Mouse (Mus musculus) cerebellum, adult 2 months (tissue): Measurements from ENCODE around the gene Wnt4. TPM values are rescaled to one million over a fixed set of nuclear protein-coding genes. Genes with fewer than 3 reads are reported as not detected.
A peak's percentile ranks its signal among the peaks of the same experiment; 100 is the strongest.

Source experiments
- DNase-seq, 2 experiments: peaks; one replicate each; pipeline ENCODE4 v3.0.0; 2021
- H3K27ac ChIP-seq: fragments of 200-500 bp; 2 replicates; pipeline ENCODE4 v1.5.1; 2012; ENCODE audit warnings: low read length, control low read depth, inconsistent platforms; ENCODE audit not compliant: insufficient read depth
- H3K27me3 ChIP-seq: fragments of 200-500 bp; 2 replicates; pipeline ENCODE4 v1.6.1; 2012; ENCODE audit warnings: inconsistent platforms, mild to moderate bottlenecking, low read length, moderate library complexity; ENCODE audit not compliant: control insufficient read depth, insufficient read depth
- H3K4me1 ChIP-seq: fragments of 200-500 bp; 2 replicates; pipeline ENCODE4 v1.6.1; 2011; ENCODE audit warnings: low read length; ENCODE audit not compliant: control insufficient read depth, insufficient read depth
- H3K4me3 ChIP-seq: fragments of 200-500 bp; replicated peaks from 2 replicates; pipeline ENCODE3; 2011; ENCODE audit warnings: mild to moderate bottlenecking, low read depth, low read length, control low read depth; ENCODE audit not compliant: insufficient read depth
- CTCF ChIP-seq: fragments of 200-500 bp; IDR thresholded peaks from 2 replicates; pipeline ENCODE4 v1.5.1; 2011; ENCODE audit warnings: low read depth, mild to moderate bottlenecking, control low read depth, low read length, moderate library complexity, borderline replicate concordance; ENCODE audit not compliant: insufficient read depth
- POLR2A ChIP-seq: fragments of 200-500 bp; IDR thresholded peaks from 2 replicates; pipeline ENCODE4 v1.6.1; 2011; ENCODE audit warnings: low read length, control low read depth, borderline replicate concordance; ENCODE audit not compliant: insufficient read depth
- WGBS: fragments of 180-500 bp; shearing (Covaris S2); methylation state at CpG from one replicate; pipeline ENCODE4 v1.1.7; 2018; 5-methylcytosine and 5-hydroxymethylcytosine counted together
- polyA plus RNA-seq: library from polyadenylated mRNA; depleted of rRNA; stranded (reverse); fragments of >200 nt; gene quantifications from 2 replicates; pipeline ENCODE4 v1.2.3, GENCODE M21; 2012

The Wnt4 gene
- polyA plus RNA-seq, 1 experiment = 1.7 TPM

DNA sequence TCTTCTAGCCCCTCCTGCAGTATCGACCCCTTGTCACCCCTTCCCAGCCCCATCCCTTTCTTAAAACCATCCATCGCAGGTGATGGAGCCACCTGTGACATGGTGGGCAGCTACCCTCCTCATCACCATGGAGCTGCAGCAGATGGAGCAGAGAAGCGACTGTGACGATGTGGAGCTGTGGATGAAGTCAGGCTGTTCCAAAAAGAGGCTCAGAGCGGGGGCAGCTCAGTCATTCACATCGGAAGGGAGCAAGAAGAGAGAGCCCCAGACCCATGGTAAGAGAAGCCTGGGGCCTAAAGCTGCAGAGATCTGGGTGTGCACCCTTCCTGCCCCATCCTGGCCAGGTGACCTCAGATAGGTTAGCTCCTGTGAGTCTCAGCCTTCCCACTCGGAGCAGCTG lies 26.8 kb downstream of the Wnt4 start:
- WGBS = 83% methylated on average over 7 of the region's 7 CpGs
- H3K4me1 ChIP-seq = peaks cover 7% of the 10 kb centered on the region
- DNase-seq = no peak
- no peak overlapping the region for H3K27ac ChIP-seq
- H3K27me3 ChIP-seq = no peaks in the 10 kb centered on the region
- H3K4me3 ChIP-seq = no peak overlapping the region
- TF ChIP-seq CTCF (no peak), POLR2A (no peak)

DNA sequence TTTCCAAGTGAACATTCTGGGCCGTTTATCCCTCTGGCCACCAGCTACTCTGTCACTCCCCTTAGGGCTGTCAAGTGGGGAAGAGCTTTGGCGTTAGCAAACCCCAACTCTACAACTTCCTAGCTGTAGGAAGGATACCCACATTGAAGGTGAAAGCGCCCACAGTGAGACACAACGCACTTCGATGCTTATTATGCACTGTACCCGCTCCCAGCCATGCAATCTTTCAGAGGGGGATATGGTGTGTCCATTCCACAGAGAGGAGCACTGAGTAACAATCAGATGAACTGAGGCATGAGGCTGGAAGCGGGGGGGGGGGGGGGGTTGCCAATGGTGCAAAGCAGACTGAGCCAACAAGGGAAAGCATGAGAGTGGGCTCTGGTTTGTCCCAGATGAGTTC lies 27.8 kb downstream of the Wnt4 start:
- Histone ChIP-seq H3K27me3 (no peaks in the 10 kb centered on the region), H3K4me1 (peaks cover 7% of the 10 kb centered on the region), H3K4me3 (no peak overlapping the region), H3K27ac (no peak overlapping the region)
- 87% methylated on average over 7 of the region's 7 CpGs for whole genome bisulfite sequencing
- TF ChIP-seq CTCF (no peak), POLR2A (no peak)
- DNase-seq = no peak

DNA sequence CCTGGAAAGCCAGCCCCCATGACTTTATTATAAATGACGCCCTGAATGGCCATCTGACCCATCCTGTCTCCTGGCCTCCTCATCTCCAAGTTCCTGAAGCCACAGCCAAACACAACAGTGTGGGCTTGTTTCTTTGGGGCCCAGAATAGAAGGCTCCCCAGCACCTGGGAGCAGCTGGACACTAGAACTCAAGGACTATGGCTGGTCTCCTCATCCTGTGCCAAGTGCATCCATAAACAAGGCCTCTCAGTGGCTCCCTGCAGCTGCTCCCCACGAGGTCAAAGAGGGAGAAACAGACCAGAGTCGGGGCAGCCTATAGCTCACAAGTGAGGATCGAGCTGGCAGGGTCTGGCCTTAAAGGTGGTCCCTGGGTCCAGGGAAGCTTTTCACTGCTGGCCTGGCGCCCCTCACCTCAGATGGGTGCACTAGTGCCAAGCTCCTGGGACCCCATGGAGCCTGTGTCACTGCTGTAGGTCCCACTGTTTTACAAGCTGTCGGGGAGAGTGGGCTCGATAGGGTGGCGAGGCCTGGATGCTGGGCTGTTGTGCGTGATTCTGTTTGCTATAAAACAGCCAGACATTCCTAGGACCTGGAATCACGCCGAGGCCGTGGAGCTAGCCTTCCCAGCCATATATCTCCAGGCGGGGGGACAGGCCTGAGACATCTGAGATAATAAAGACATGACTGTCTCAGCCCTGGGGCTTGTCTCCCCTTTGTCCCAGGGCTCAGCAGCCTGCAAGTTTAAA lies 28.7 kb downstream of the Wnt4 start:
- Histone ChIP-seq H3K4me1 (peaks cover 7% of the 10 kb centered on the region), H3K4me3 (no peak overlapping the region), H3K27me3 (no peaks in the 10 kb centered on the region), H3K27ac (no peak overlapping the region)
- WGBS = 61% methylated on average over 13 of the region's 13 CpGs
- TF ChIP-seq CTCF (no peak), POLR2A (no peak)
- no peak for DNase-seq

DNA sequence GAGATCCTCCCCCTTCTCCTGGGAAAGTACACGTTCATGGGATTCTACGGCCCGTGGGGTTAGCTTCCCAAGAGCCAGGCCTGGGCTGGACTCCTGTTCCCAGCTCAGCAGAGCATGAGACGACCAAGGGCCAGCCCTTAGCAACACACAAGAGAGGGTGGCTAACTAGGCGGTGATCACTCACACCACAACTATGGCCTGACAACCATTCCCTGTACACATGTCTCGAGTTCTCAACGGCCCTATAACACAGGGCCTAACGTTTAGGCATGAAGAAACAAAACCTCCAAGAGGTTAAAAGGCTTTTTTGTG lies 29.2 kb downstream of the Wnt4 start:
- no peak overlapping the region for H3K27ac ChIP-seq
- peaks cover 7% of the 10 kb centered on the region for H3K4me1 ChIP-seq
- WGBS = 88% methylated on average over 8 of the region's 8 CpGs
- TF ChIP-seq POLR2A (no peak), CTCF (no peak)
- no peak overlapping the region for H3K4me3 ChIP-seq
- DNase-seq = no peak
- H3K27me3 ChIP-seq = no peaks in the 10 kb centered on the region

DNA sequence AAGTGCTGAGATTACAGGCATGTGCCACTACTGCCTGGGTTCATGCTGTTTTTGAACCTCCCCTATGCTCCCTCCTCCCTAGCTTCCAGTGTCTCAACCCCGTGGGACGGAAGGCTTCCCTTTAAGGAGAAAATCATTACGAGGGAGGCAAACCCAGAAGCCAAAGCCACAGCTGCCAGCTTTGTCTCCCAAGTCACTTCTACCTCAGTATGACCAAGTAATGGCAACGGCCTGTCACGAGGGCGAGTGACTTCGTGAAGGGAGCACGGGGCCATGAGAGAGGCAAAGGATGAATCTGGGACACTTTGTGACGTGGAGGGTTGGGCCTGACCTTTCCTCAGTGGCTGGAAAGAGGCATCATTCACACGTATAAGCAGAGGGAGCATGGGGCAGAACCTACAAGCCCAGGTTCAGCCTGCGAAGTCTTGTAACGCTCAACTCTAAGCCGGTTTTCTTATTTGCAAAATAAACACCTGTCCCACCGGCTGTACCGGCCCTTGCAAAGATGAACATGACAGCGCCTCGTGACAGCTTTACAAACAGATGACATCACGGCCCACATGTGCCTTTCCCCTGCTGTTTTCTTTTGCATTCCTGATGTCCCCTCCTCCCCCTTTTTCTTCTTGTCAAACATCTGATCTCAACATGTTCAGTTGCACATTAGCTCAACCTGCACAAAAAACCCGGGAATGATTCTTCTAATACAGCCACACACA lies 29.9 kb downstream of the Wnt4 start:
- Histone ChIP-seq H3K4me1 (peaks cover 3% of the 10 kb centered on the region), H3K27ac (no peak overlapping the region), H3K4me3 (no peak overlapping the region), H3K27me3 (no peaks in the 10 kb centered on the region)
- DNase-seq = no peak
- TF ChIP-seq POLR2A = no peak
- TF ChIP-seq CTCF = no peak
- 93% methylated on average over 19 of the region's 19 CpGs for WGBS

DNA sequence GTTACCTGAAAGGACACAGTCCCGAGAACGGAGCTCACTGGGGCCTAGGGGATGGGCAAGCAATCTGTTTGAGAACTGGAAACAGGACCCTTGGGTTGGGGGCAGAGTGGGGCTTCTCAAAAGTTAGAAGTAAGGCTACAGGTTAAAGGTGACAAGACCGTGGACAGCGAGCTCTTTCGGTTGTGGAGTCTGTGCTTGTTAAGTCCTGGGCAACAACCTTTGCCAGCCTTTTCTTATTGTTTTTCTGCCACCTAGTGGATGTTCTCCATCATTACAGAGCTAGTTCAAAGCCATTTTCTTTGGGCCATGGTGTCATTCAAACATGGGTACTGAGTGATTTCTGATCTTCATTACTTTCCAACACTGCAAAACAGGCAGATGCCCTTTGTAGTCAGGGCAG lies 31.1 kb downstream of the Wnt4 start:
- WGBS = 39% methylated on average over 5 of the region's 5 CpGs
- Histone ChIP-seq H3K4me1 (peaks cover 2% of the 10 kb centered on the region; the same call in 1 of the 2 replicates), H3K27me3 (no peaks in the 10 kb centered on the region), H3K4me3 (no peak overlapping the region), H3K27ac (no peak overlapping the region)
- TF ChIP-seq CTCF = peak; percentile 61
- TF ChIP-seq POLR2A = no peak
- peak; percentile 45 to 63 for DNase-seq

DNA sequence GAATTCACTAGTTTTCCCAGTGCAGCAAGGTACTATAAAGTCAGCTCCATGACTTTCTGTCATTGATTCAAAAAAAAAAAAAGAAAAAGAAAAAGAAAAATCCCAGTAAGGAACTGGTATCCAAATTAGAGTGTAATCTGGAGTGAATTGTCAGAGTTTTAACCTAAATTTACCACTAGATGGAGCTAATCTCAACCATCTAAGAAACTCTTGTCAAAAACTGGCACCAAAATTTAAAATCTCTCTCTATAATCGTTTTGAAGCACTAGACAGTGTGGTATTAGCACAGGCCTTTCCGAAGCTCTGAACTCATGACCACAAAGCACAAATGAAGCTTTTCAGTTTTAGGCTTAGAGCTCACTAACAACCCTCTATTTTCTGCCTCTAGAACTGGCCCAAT lies 36.2 kb downstream of the Wnt4 start:
- no peaks in the 10 kb centered on the region; the same call in 1 of the 2 replicates for H3K4me1 ChIP-seq
- H3K4me3 ChIP-seq = no peak overlapping the region
- WGBS = 31% methylated on average over 2 of the region's 2 CpGs
- H3K27me3 ChIP-seq = no peaks in the 10 kb centered on the region
- peak in 1 of 2 experiments; percentile 39 for DNase-seq
- TF ChIP-seq POLR2A = no peak
- TF ChIP-seq CTCF = peak; percentile 38; the same call in 1 of the 2 replicates
- no peak overlapping the region for H3K27ac ChIP-seq

DNA sequence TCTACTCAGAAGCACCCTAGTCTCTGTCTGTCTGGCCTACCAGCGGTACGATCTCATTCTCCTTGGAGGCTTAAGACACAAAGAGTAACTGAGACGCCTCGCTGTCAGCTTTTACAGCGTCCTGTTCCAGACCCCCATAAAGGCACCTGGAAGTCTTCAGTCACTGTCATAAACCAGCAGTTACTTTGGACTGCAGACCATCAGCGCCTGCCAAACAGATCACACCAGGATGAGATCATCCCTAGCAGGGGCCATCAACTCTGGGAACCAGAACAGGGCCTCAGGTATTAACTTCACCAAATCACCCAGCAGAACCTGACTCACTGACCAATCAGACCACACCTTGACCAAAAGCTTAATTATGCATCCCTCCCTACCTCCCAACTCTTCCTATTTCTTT lies 37.3 kb downstream of the Wnt4 start:
- DNase-seq = no peak
- TF ChIP-seq CTCF = no peak
- no peak for TF ChIP-seq POLR2A
- Histone ChIP-seq H3K4me3 (no peak overlapping the region), H3K27ac (no peak overlapping the region), H3K4me1 (no peaks in the 10 kb centered on the region; the same call in 1 of the 2 replicates), H3K27me3 (no peaks in the 10 kb centered on the region)
- WGBS = 54% methylated on average over 6 of the region's 6 CpGs
